Mouse (Mus musculus) limb, embryonic 12.5 days (tissue): Measurements from ENCODE around the gene Myrfl. TPM values are rescaled to one million over a fixed set of nuclear protein-coding genes. Genes with fewer than 3 reads are reported as not detected.

Experiments
- ATAC-seq: fragments of 200-750 bp; cut with Nextera tagmentation; 2 replicates; pipeline ENCODE4 v1.8.0; 2017; ENCODE audit warnings: low read depth, moderate TSS enrichment; ENCODE audit not compliant: insufficient number of reproducible peaks, insufficient read depth, low FRiP score, low TSS enrichment
- H3K27ac ChIP-seq: fragments of 300-500 bp; sonication (generic); 2 replicates; pipeline ENCODE4 v1.5.1; 2016; ENCODE audit warnings: mild to moderate bottlenecking, moderate library complexity
- H3K27me3 ChIP-seq: fragments of 300-500 bp; sonication (generic); 2 replicates; pipeline ENCODE4 v1.6.1; 2016; ENCODE audit warnings: mild to moderate bottlenecking, moderate library complexity
- H3K36me3 ChIP-seq: fragments of 300-500 bp; sonication (generic); 2 replicates; pipeline ENCODE4 v1.6.1; 2016; ENCODE audit warnings: mild to moderate bottlenecking, moderate library complexity
- H3K4me1 ChIP-seq: fragments of 300-500 bp; sonication (generic); replicated peaks from 2 replicates; pipeline ENCODE4 v1.6.1; 2016
- H3K4me2 ChIP-seq: fragments of 300-500 bp; sonication (generic); 2 replicates; pipeline ENCODE4 v1.6.1; 2016; ENCODE audit warnings: mild to moderate bottlenecking, moderate library complexity
- H3K4me3 ChIP-seq: fragments of 300-500 bp; sonication (generic); replicated peaks from 2 replicates; pipeline ENCODE4 v1.5.1; 2016; ENCODE audit warnings: mild to moderate bottlenecking
- H3K9ac ChIP-seq: fragments of 300-500 bp; sonication (generic); replicated peaks from 2 replicates; pipeline ENCODE4 v1.6.1; 2016; ENCODE audit warnings: mild to moderate bottlenecking, moderate library complexity
- H3K9me3 ChIP-seq: fragments of 300-500 bp; sonication (generic); 2 replicates; pipeline ENCODE4 v1.6.1; 2016; ENCODE audit warnings: mild to moderate bottlenecking, moderate library complexity
- WGBS: fragments of 180-500 bp; shearing (Covaris S2); methylation state at CpG from one replicate; pipeline ENCODE4 v1.1.7; 2016; 5-methylcytosine and 5-hydroxymethylcytosine counted together
- polyA plus RNA-seq: library from polyadenylated mRNA; unstranded; fragments of >200 nt; fragmentation: Nextera tagmentation; extraction: Ambion mirVana; gene quantifications from 2 replicates; pipeline ENCODE4 v1.2.1, GENCODE M21; 2016

Gene Myrfl
- polyA plus RNA-seq, 1 experiment from 2014 or later, result 0.10 TPM

DNA sequence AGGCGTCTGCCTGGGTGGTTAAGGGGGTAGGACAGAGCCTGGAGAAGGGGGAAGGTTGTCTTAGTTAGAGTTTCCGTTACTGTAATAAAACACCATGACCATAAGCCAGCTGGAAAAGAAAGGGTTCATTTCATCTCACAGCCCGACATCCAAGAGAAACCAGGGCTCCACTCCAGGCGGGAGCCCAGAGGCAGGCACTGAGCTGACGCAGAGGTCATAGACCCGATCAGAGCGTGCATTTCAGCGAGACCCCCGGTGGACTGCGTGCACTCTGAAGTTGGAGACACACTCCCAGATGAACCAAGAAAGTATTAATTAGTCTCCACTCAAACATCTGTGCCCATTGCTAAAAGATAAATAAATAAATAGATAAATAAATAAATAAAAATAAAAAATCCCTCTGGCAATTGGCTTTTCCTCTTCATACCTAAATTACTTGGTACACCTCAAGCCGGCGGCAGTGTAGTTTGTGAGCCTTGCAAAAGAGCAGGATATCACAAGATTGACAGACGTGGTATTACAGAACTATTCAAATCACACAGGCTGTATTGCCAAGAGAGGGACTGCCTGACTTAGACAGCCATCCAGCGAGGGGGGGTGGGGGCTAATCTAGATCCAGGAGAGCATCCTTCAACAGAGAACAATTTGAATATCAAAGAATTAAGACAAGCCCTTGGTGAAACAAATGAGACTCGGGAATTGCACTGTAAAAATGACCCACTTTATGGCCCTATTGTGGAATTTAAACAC, 81.2 kb downstream of the Myrfl start:
- H3K27ac ChIP-seq, result no peak overlapping the region
- H3K36me3 ChIP-seq, result no peaks in the 10 kb centered on the region
- H3K9me3 ChIP-seq, result no peaks in the 10 kb centered on the region
- H3K27me3 ChIP-seq, result no peaks in the 10 kb centered on the region
- no peak for ATAC-seq
- no peak overlapping the region for H3K4me3 ChIP-seq
- H3K4me1 ChIP-seq, result peaks cover 10% of the 10 kb centered on the region
- 40% methylated on average over 15 of the region's 15 CpGs for WGBS
- peak overlapping the region; percentile 15; the same call in 1 of the 2 replicates for H3K4me2 ChIP-seq
- no peak overlapping the region for H3K9ac ChIP-seq

DNA sequence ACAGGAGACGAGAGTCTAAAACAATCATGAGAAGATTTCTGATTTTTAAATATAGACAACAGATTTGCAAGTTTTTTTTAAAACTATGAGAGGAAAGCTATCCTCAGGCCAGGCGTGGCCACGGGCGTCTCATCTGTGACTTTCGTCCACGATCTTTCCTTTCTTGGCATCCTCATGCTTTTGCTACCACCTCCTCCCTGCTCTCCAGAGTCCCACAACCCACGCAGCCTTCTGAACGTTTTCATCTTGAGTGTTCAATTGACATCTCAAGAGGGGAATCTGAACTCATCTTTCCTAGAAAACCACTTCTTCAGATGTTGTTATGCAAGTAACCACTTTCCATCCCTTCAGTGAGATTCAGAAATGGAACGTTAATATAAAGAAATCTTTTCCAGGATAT, 83.6 kb downstream of the Myrfl start:
- Histone ChIP-seq H3K27me3 (no peaks in the 10 kb centered on the region), H3K4me1 (peaks cover 10% of the 10 kb centered on the region), H3K9ac (no peak overlapping the region), H3K36me3 (no peaks in the 10 kb centered on the region), H3K4me3 (no peak overlapping the region), H3K4me2 (no peak overlapping the region), H3K9me3 (no peaks in the 10 kb centered on the region), H3K27ac (no peak overlapping the region)
- no peak for ATAC-seq
- 93% methylated on average over 9 of the region's 9 CpGs for WGBS

DNA sequence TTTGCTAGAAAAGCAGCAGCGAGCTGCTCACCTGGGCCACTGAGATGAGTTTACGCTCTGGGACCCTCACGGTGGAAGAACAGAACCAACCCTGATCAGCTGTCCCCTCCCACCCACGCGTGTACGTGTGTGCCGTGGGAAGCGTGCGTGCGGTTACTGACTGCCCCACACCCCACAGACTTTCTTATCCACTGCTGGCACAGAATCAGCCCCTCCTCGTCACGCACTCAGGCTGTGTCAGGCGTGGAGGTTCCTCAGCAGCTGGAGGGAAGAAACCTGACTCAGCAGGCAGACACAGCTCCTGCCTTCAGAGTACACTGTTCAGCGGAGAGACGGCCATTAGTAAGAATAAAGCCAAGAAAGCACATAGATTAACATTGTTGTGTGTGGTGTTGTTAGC, 86.0 kb downstream of the Myrfl start:
- no peaks in the 10 kb centered on the region for H3K27me3 ChIP-seq
- whole genome bisulfite sequencing, result 90% methylated on average over 15 of the region's 15 CpGs
- H3K9ac ChIP-seq, result no peak overlapping the region
- no peaks in the 10 kb centered on the region for H3K36me3 ChIP-seq
- ATAC-seq, result no peak
- H3K4me1 ChIP-seq, result peaks cover 12% of the 10 kb centered on the region
- no peak overlapping the region for H3K27ac ChIP-seq
- no peak overlapping the region for H3K4me3 ChIP-seq
- H3K4me2 ChIP-seq, result no peak overlapping the region
- H3K9me3 ChIP-seq, result no peaks in the 10 kb centered on the region

DNA sequence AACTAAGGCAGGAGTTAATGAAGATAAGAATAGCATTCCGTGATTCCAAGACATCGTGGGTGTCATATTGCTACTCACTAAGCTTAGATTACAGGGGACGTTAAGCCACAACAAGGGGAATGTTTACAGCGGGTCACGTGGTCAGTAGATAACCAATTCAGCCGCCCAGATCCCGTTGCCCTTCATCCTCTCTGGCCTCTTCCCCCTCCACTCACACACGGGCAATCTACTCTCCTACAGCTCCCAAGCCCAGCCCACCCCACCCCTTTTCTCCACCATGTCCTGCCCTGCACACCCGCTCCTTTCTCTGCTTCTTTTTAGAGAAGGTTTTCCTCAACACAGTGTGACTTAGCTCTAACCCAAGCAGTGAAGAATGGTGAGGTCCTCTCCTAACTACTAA, 87.3 kb downstream of the Myrfl start:
- H3K9me3 ChIP-seq, result no peaks in the 10 kb centered on the region
- H3K4me3 ChIP-seq, result no peak overlapping the region
- ATAC-seq, result no peak
- H3K4me2 ChIP-seq, result no peak overlapping the region
- peaks cover 3% of the 10 kb centered on the region; the same call in 1 of the 2 replicates for H3K4me1 ChIP-seq
- H3K9ac ChIP-seq, result no peak overlapping the region
- no peaks in the 10 kb centered on the region for H3K36me3 ChIP-seq
- no peaks in the 10 kb centered on the region for H3K27me3 ChIP-seq
- 63% methylated on average over 9 of the region's 9 CpGs for WGBS
- H3K27ac ChIP-seq, result no peak overlapping the region

DNA sequence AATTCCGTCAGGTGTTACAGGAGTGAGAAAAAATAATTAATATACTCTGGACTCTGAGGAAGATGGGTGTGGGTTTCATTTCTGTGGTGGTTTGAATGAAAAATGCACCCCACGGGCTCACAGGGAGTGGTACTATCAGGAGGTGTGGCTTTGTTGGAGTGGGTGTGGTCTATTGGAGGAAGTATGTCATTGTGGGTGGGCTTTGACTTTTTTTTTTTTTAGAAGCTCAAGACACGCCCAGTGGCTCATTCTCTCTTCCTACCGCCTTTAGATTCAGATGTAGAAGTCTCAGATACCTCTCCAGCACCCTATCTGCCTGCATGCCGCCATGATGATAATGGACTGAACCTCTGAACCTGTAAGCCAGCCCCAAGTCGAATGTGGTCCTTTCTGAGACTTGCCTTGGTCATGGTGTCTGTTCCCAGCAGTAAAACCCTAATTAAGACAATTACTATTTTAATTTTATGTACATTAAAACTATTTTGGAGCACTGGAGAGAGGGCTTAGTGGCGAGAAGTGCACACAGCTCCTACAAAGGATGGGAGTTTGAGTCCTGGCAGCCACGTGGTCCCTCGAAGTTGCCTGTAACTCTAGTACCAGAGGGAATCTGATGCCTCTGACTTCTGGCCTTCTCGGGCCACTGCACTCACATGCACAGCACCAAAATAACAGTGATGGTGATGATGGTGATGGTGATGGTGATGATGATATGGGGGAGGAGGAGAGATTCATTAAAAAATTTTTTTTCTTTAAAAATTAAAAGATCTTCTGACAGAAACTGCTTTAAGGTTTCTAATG, 88.0 kb downstream of the Myrfl start:
- Histone ChIP-seq H3K9ac (no peak overlapping the region), H3K36me3 (no peaks in the 10 kb centered on the region), H3K27ac (no peak overlapping the region), H3K4me2 (no peak overlapping the region), H3K4me3 (no peak overlapping the region), H3K9me3 (no peaks in the 10 kb centered on the region), H3K27me3 (no peaks in the 10 kb centered on the region), H3K4me1 (peaks cover 3% of the 10 kb centered on the region; the same call in 1 of the 2 replicates)
- no peak for ATAC-seq
- WGBS, result 85% methylated on average over 10 of the region's 10 CpGs

DNA sequence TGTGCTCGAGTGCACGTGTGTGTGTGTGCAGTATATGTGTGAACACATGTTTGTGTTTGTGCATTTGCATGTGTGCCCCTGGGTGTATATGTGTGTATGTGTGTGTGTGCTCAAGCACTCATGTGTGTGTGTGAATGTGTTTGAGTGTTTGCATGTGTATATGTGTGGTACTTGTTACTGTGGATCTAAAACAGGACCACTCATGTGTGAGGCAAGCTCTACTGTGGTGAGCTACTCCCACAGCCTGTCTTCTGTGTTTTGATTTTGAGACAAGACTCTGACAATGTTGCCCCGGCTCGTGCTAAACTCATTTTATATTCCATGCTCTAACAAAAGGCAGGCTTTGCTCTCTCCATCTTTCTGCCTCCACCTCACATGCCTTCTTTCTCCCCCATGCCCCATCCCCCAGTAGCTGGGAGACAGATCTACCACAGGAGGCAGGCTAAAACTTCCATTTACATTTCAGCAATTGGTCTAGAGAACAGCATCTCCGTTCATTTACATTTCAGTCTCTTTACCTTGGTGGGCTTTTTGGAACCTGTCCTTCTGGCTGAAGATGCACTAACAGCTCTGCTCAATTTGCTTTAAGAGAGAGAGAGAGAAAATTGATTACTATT, 94.4 kb downstream of the Myrfl start:
- Histone ChIP-seq H3K4me1 (peaks cover 3% of the 10 kb centered on the region; the same call in 1 of the 2 replicates), H3K27me3 (no peaks in the 10 kb centered on the region), H3K27ac (no peak overlapping the region), H3K4me3 (no peak overlapping the region), H3K4me2 (no peak overlapping the region), H3K36me3 (no peaks in the 10 kb centered on the region), H3K9ac (no peak overlapping the region), H3K9me3 (0 out of 2 replicates have a peak, but pooled peaks cover 4% of the 10 kb centered on the region)
- 53% methylated on average over 5 of the region's 5 CpGs for WGBS
- no peak for ATAC-seq

DNA sequence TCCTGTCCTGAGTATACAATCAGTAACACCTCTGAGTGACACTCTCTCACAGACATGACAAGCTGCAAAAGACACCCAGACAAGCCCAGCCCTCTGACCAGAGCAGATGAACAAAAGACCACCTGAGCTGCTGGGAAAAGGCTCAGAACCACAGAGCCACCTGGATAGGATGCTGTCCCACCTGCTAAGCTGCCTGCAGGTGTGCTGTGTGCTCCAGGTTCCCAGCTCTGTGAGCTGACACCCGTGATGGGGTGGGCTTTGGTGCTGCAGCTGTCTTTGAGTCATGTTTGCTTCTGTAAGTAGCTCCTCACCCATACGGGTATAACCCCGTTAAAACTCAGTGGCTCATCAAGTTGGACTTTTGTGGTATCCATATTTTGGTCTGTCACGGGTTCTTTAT, 95.4 kb downstream of the Myrfl start:
- Histone ChIP-seq H3K4me1 (no peaks in the 10 kb centered on the region; the same call in 1 of the 2 replicates), H3K4me3 (no peak overlapping the region), H3K27ac (no peak overlapping the region), H3K9me3 (0 out of 2 replicates have a peak, but pooled peaks cover 4% of the 10 kb centered on the region), H3K9ac (no peak overlapping the region), H3K4me2 (no peak overlapping the region), H3K36me3 (no peaks in the 10 kb centered on the region), H3K27me3 (peaks cover 7% of the 10 kb centered on the region)
- 60% methylated on average over 4 of the region's 4 CpGs for WGBS
- no peak for ATAC-seq

DNA sequence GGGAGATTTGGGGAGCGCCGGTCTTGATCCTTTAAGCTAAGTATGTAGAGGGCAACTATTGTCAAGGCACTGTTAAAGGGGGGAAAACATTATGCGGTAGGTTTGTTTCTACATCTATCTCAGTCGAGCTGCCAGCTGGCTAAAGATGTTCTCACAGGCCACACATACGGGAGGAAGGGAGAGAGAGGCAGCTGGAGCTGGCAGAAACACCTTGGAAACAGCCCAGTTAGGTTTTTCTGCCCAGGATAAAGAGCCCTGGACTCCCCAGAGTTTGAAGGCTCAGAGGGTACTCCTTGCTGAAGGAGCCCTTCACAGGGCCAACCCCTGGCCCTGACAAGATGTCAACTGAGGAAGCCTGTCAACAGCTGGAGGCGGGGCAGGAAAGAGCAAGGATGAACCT, 100.7 kb downstream of the Myrfl start:
- Histone ChIP-seq H3K4me3 (no peak overlapping the region), H3K4me1 (no peaks in the 10 kb centered on the region; the same call in 1 of the 2 replicates), H3K4me2 (no peak overlapping the region), H3K27me3 (peaks cover 11% of the 10 kb centered on the region), H3K27ac (no peak overlapping the region), H3K9ac (no peak overlapping the region), H3K9me3 (0 out of 2 replicates have a peak, but pooled peaks cover 4% of the 10 kb centered on the region), H3K36me3 (no peaks in the 10 kb centered on the region)
- 63% methylated on average over 6 of the region's 6 CpGs for WGBS
- no peak for ATAC-seq

DNA sequence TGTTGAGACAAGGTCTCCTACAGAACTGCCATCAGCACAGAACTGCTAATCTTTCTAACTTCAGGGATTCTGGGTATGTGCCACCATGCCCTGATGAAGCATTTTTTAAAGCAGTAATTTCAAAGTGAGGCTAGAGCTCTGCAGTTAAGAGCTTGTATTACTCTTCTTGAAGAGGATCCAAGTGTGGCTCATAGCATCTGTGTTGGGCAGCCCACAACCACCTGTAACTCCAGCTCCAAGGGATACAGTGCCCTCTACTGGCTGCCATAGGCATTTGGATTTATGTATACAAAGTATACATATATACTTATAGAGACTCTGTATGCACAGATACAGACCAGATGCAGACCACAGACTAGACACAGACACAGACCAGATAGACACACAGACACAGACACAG, 107.6 kb downstream of the Myrfl start:
- Histone ChIP-seq H3K4me1 (no peaks in the 10 kb centered on the region), H3K9ac (no peak overlapping the region), H3K4me3 (no peak overlapping the region), H3K36me3 (no peaks in the 10 kb centered on the region), H3K27ac (no peak overlapping the region), H3K9me3 (no peaks in the 10 kb centered on the region), H3K4me2 (no peak overlapping the region), H3K27me3 (no peaks in the 10 kb centered on the region)
- ATAC-seq, result no peak

DNA sequence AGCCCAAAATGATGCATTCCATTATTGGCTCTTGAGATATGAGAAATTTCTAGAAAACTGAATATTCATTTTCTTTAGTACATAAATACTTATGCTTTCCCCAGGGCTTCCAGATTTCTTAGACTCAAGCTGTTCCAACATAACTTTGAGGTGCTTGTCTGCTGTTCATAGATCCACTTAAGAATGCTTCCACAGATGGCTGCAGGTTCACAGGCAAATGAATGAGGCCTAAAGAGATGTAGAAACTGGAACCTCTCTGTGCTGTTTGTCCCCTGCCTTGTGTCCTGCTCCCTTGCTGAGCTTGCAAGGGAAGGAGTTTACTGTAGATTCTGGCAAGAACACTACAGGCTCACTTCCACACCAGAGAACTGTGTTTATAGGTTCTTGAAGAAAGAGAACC, 108.3 kb downstream of the Myrfl start:
- Histone ChIP-seq H3K27ac (0 out of 2 replicates have a peak overlapping the region, but pooled peaks have one; percentile 9), H3K9me3 (no peaks in the 10 kb centered on the region), H3K27me3 (no peaks in the 10 kb centered on the region), H3K4me2 (no peak overlapping the region), H3K4me3 (no peak overlapping the region), H3K36me3 (no peaks in the 10 kb centered on the region), H3K4me1 (no peaks in the 10 kb centered on the region), H3K9ac (no peak overlapping the region)
- ATAC-seq, result no peak

DNA sequence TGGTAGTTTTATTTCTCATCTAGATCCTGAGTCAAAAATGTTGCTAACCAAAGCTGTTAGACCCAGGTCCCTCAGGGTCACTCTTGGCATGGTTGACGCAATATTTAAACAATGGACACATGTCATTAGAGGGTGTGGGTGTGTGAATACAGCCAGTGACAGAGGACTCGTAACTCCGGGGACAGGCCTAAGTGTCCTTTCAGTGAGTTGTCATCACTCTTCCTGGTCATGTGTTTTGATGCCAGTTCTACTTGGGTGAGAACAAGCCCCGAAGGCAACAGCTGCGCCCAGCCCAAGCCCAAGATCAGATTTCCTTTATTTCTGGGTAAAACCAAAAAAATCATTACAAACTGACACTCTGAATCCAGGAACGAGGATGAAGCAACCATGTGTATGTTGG, 112.6 kb downstream of the Myrfl start:
- H3K4me1 ChIP-seq, result peaks cover 3% of the 10 kb centered on the region; the same call in 1 of the 2 replicates
- H3K9ac ChIP-seq, result no peak overlapping the region
- 83% methylated on average over 6 of the region's 6 CpGs for WGBS
- no peaks in the 10 kb centered on the region for H3K36me3 ChIP-seq
- H3K27me3 ChIP-seq, result no peaks in the 10 kb centered on the region
- no peaks in the 10 kb centered on the region for H3K9me3 ChIP-seq
- no peak for ATAC-seq
- H3K4me3 ChIP-seq, result no peak overlapping the region
- no peak overlapping the region for H3K4me2 ChIP-seq
- H3K27ac ChIP-seq, result no peak overlapping the region
